Mouse (Mus musculus): ENCODE results near the gene Fank1.

- TF ChIP-seq CTCF (IDR thresholded peaks at IDR 0.05; ENCODE audit: control insufficient read depth, insufficient read depth, low read length) (no peak), POLR2A (IDR thresholded peaks at IDR 0.05; ENCODE audit: borderline replicate concordance, control insufficient read depth, low read depth, low read length) (no peak)
Observed at GRCm38 (mm10) chr7:133921291-133921690, 144.6 kb downstream of the Fank1 start.

Measured in bone marrow, adult 2 months (tissue).